Mouse (Mus musculus): Measurements from ENCODE around the gene Nipal3.

The Nipal3 gene

GRCm38 (mm10) chr4:135505794-135506193 lies 11.0 kb upstream of the Nipal3 start:
- DNase-seq (ENCODE audit: low read depth) = no peak

DNA sequence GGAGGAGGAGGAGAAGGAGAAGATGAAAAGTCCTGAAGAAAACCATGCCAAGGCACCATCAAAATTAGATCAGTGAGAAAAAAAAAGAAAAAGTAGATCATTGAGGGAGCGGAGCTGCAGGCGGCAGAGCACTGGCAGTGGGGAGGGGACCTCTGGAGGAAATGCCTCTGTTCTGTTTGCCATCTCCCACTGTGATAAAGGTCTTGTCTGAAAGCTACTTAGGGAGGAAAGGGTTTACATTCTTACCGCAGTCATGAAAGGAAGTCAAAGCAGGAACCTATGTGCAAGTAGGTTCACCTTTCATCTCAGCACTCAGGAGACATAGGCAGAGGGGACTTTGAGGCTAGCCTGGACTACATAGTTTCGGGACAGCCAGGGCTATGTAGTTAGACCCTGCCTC lies 6.7 kb upstream of the Nipal3 start:
- no peak for DNase-seq (ENCODE audit: low read depth)

DNA sequence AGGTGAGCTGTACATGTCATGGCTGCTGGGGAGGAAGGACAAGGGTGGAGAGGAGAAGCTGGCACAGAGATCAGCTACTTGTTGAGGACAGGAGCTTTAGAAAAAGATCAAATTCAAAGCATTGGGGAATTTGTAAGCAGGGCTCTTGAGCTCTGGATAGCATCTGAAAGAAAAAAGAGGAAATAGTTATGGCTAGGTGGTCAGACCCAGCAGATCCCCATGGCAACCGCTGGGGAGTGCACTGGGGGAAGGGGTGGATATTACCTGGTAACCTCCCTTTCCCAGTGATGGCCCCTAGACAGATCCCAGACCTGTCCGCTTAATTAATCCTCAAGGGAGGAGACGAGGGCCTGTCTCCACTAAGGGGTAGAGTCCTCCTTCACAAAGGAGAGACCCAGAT lies 5.0 kb upstream of the Nipal3 start:
- no peak for DNase-seq (ENCODE audit: low read depth)

DNA sequence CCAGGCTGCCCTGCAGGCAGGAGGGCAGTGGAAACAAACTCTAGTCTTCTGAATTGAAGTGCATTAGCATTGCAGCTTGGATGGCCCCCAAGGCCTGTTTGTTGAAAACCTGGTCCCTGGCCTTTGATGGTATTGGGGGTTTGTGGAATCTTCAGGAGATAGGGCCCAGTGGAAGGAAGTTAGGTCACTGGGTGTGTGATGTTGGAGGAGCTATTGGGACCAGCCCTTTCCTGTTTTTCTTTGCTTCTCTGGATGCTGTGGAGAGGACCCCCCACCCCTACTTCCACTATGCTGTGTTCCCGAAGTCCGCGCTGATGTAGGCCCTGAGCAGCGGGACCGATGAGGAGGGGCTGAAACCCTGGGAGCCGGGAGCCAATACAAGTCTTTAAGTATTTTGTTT lies 3.3 kb upstream of the Nipal3 start:
- DNase-seq (ENCODE audit: low read depth) = no peak

DNA sequence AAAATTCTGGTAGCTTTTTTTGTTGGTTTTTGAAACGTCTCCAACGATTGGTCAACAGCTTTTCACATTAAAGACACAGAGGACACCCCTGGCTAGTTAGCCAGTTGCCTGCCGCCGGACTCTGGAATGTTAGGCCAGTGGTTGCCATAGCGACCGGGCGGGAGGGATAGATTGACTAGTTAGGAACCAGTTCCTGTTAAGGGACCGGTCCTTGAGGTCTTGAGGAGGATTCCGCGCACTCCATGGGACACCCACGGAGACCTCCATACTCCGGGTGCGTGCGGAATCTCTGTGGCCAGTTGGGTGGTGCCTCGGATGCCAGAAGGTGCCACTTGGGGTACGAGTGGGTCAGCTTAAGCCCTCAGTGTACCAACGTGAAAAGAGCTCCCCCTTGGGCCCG lies 972 bp upstream of the Nipal3 start:
- no peak for DNase-seq (ENCODE audit: low read depth)

GRCm38 (mm10) chr4:135495397-135495791 lies 556 bp upstream of the Nipal3 start:
- DNase-seq (ENCODE audit: low read depth) = no peak

DNA sequence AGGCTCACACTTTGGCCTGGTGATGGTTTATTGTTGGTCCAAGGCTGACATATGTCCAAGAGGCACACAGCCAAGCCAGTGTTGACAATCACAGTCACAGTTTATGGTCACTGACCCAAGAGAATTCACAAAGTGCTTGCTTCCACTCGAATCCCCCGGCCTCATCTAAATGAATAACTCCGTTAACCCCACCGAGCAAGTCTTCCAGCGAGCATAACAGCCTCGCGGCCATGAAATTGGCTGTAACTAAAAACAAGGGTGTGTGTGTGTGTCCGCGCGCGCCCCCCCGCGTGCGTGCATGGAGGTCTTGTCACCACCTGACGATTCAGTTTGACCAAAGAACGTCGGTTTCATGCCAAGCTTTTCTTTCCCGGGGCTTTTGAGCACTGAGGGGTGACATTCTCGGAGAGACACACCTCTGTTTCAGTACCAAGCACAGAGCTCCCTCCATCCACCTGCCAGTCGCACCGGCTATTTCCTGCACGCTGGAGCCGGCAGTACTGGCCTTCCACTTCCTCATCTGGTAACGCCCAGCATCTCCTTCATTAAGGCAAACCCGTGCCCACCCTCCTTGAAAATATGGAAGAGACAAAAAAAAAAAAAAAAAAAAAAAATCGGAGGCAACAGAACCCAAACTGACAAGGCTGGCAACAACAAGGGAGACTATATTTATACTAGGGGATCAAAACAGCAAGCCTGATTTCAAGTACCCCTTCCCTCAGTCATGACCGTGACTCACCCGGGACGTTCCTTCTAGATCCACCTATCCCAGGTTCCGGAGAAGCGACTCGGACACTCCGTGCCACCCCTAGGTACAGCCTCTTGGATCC lies 932 bp downstream of the Nipal3 start:
- DNase-seq (ENCODE audit: low read depth) = no peak

- no peak for DNase-seq (ENCODE audit: low read depth)
Observed at GRCm38 (mm10) chr4:135493271-135493670, 1.6 kb downstream of the Nipal3 start.

DNA sequence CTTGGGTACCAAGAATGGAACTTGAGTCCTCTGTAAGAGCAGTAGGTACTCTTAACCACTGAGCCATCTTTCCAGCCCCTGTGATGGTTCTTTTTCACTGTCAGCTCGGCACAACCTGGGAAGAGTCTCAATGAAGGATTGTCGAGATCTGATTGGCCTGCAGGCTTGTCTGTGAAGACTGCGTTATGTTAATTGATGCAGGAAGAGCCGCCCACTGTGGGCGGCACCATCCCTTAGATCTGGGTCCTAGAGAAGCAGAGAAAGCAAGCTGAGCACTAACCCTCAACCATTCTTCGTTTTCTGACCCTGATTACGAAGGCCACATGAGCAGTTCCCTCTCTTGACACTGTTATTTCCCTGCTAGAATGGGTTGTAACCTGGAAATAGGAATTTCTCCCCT lies 5.6 kb downstream of the Nipal3 start:
- no peak for DNase-seq (ENCODE audit: low read depth)

DNA sequence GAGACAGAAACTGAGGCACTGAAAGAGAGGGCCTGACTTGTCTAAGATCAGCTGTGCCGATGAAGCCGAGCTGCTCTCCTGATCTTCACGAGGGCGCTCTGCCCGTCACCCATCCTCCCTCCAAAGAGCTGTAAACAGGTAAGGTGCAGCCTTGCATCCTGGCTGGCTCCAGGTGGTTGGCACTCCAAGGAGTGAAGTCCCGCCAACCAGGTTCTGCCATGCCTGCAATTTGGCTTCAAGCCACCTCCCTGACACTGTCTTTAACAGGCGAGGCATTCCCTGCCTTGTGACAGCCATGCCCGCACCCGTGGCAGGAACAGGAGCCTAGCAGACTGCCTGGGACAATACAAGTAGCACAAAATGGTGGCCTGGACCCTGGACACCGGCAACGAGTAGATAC lies 8.5 kb downstream of the Nipal3 start:
- no peak for DNase-seq (ENCODE audit: low read depth)

GRCm38 (mm10) chr4:135485086-135485485 lies 9.8 kb downstream of the Nipal3 start:
- DNase-seq (ENCODE audit: low read depth) = no peak

DNA sequence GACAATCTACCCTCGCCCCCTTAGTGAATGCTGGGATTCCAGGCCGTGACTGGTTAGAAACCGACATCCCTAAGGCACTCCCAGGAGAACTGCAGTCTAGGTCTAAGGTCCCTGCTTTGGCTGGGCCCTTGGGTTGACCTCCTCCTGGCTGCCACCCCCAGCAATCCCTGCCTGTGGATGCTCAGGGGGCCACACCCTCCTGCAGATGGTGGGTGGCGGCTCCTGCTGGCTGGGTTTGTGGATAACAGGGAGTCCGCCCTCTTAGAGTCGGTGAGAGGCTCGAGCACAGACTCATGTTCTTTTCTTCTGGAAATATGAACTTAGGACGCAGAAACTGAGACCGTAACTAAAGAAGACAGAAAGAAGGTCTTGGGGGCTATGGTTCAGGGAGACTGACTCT lies 14.5 kb downstream of the Nipal3 start:
- DNase-seq (ENCODE audit: low read depth) = no peak

GRCm38 (mm10) chr4:135477851-135478250 lies 17.0 kb downstream of the Nipal3 start:
- no peak for DNase-seq (ENCODE audit: low read depth)

DNA sequence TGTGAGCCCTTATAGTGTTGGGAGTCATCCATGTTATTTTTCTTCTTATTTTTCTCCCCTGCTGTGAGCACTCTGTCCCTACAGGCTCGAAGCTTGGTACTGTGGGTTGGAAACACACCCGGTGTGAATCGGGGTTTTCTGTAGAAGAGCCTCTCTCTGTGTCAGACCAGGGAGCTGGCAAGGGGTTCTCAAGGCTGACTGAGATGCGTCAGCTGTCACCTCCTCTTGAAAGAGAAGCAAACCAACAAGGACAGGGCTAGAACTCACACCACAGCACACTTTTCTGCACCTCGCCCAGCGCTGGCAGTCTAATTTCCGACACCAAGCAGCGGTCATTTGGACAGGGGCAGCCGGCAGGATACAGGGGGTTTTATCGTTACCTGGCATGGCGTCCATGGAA lies 31.4 kb downstream of the Nipal3 start:
- DNase-seq (ENCODE audit: low read depth) = no peak

- no peak for DNase-seq (ENCODE audit: low read depth)
Observed at GRCm38 (mm10) chr4:135453572-135453971, 41.3 kb downstream of the Nipal3 start.

DNA sequence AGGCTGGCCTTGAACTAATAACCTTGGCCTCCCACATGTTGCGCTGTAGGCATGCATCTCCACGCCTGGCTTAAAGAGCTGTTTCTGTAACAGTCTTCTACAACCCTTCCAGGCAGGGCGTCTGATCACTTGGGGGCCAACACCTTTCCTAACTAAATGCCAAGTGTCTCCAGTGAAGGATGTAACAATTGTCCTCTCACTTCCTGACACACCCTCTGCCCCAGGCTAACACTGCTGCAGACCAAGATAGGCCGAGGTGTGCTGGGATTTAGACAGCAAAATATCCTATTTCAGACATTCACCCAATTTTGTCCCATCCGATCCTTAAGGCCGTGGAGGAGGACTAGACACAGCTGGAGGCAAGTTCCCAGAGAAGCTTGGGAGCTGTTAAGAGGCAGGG lies 41.7 kb downstream of the Nipal3 start:
- DNase-seq (ENCODE audit: low read depth) = no peak

GRCm38 (mm10) chr4:135451360-135452015 lies 43.4 kb downstream of the Nipal3 start:
- no peak for DNase-seq (ENCODE audit: low read depth)

DNA sequence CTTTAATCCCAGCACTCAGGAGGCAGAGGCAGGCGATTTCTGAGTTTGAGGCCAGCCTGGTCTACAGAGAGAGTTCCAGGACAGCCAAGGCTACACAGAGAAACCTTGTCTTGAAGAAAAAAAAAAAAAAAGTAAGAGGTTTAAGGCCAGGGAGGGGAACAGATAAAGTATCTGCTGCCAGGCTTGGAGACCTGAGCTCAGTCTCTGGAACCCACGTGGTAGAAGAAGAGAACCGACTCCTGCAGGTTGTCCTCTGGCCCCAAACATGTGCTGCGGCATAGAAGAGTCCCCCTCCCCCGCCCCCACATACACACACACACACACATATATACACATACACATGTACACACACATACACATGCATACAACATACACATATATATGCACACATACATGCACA lies 52.4 kb downstream of the Nipal3 start:
- DNase-seq (ENCODE audit: low read depth) = no peak

GRCm38 (mm10) chr4:135439904-135440522 lies 54.8 kb downstream of the Nipal3 start:
- no peak for DNase-seq (ENCODE audit: low read depth)

DNA sequence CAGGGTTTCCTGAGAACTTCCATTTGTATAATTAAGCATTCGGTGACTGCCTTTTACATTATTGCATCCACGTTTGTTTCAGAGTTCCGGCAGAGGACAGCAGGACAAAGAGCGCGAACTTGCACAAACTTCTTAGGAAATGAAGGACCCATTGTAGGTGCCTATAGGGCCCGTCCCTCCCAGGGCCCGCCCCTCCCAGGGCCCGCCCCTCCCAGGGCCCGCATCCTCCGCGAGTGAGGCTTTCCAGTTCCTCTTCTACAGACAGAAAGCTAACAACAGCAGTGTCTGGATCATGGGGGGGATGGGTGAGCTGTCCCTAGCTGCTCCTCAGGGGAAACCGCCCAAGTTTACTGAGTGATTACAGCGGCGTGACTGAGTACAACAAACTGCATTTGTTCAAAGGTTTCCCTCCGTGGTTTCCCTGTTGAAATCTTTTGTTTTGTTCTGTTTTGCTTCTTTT lies 55.6 kb downstream of the Nipal3 start:
- DNase-seq (ENCODE audit: low read depth) = no peak

GRCm38 (mm10) chr4:135437924-135438323 lies 56.9 kb downstream of the Nipal3 start:
- DNase-seq (ENCODE audit: low read depth) = no peak

- no peak for DNase-seq (ENCODE audit: low read depth)
Observed at GRCm38 (mm10) chr4:135436291-135436690, 58.5 kb downstream of the Nipal3 start.

GRCm38 (mm10) chr4:135434395-135434789 lies 60.4 kb downstream of the Nipal3 start:
- no peak for DNase-seq (ENCODE audit: low read depth)
